Mouse (Mus musculus) kidney, embryonic 16.5 days (tissue): Measurements from ENCODE around the gene Dtx3. TPM values are rescaled to one million over a fixed set of nuclear protein-coding genes. Genes with fewer than 3 reads are reported as not detected.

Experiments used
- ATAC-seq: fragments of 200-750 bp; cut with Nextera tagmentation; 2 replicates; pipeline ENCODE4 v1.8.0; 2017; ENCODE audit warnings: moderate TSS enrichment; ENCODE audit not compliant: low FRiP score, low TSS enrichment
- H3K27ac ChIP-seq: fragments of 300-500 bp; sonication (generic); 2 replicates; pipeline ENCODE4 v1.5.1; 2014; ENCODE audit warnings: low read length
- H3K27me3 ChIP-seq: fragments of 300-500 bp; sonication (generic); 2 replicates; pipeline ENCODE4 v1.6.1; 2014; ENCODE audit warnings: low read length, control low read depth, mixed read lengths; ENCODE audit not compliant: insufficient read depth
- H3K36me3 ChIP-seq: fragments of 300-500 bp; sonication (generic); 2 replicates; pipeline ENCODE4 v1.6.1; 2014; ENCODE audit warnings: low read length, control low read depth, mixed read lengths; ENCODE audit not compliant: insufficient read depth
- H3K4me1 ChIP-seq: fragments of 300-500 bp; sonication (generic); 2 replicates; pipeline ENCODE4 v1.6.1; 2014; ENCODE audit warnings: low read length, control low read depth, mixed read lengths; ENCODE audit not compliant: insufficient read depth
- H3K4me2 ChIP-seq: fragments of 300-500 bp; sonication (generic); replicated peaks from 2 replicates; pipeline ENCODE4 v1.6.1; 2014; ENCODE audit warnings: low read depth, low read length
- H3K4me3 ChIP-seq: fragments of 300-500 bp; sonication (generic); 2 replicates; pipeline ENCODE4 v1.5.1; 2014; ENCODE audit warnings: mild to moderate bottlenecking, low read length
- H3K9ac ChIP-seq: fragments of 300-500 bp; sonication (generic); replicated peaks from 2 replicates; pipeline ENCODE4 v1.6.1; 2014; ENCODE audit warnings: low read length
- H3K9me3 ChIP-seq: fragments of 300-500 bp; sonication (generic); 2 replicates; pipeline ENCODE4 v1.6.1; 2016; ENCODE audit warnings: low read length, control low read depth
- WGBS: fragments of 180-500 bp; shearing (Covaris S2); extraction: QIAGEN DNeasy Blood & Tissue Kit; methylation state at CpG from one replicate; pipeline ENCODE4 v1.1.7; 2014; 5-methylcytosine and 5-hydroxymethylcytosine counted together
- polyA plus RNA-seq: library from polyadenylated mRNA; unstranded; fragments of >200 nt; fragmentation: Nextera tagmentation; extraction: Ambion mirVana; gene quantifications from 2 replicates; pipeline ENCODE4 v1.2.1, GENCODE M21; 2015

Dtx3 gene
- polyA plus RNA-seq, 1 experiment from 2014 or later: 115 TPM

DNA sequence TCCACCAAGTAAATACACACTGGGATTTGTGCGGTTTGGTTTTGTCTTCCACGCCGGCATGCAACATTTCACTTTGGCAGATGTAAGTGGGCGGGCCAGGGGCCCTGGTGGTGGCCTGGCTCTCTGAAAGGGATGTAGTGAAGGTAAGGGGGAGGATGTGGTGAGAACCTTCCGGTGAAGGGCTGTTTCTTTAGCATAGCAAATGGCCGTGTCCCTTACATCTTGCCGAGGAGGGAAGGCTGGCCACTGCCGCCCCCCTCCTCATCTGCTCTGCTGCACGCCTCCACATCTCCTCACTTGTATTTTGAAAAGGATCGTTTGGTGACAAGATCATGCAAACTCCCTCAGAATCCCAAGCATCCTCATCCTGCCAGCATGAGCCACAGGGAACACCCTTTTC lies 30.2 kb upstream of the Dtx3 start:
- no peaks in the 10 kb centered on the region for H3K36me3 ChIP-seq
- no peak for ATAC-seq
- H3K9ac ChIP-seq: no peak overlapping the region
- no peak overlapping the region for H3K4me2 ChIP-seq
- H3K4me1 ChIP-seq: no peaks in the 10 kb centered on the region; the same call in 1 of the 2 replicates
- no peak overlapping the region for H3K4me3 ChIP-seq
- no peaks in the 10 kb centered on the region for H3K27me3 ChIP-seq
- 13% methylated on average over 10 of the region's 10 CpGs for WGBS
- H3K9me3 ChIP-seq: no peaks in the 10 kb centered on the region
- H3K27ac ChIP-seq: no peak overlapping the region

DNA sequence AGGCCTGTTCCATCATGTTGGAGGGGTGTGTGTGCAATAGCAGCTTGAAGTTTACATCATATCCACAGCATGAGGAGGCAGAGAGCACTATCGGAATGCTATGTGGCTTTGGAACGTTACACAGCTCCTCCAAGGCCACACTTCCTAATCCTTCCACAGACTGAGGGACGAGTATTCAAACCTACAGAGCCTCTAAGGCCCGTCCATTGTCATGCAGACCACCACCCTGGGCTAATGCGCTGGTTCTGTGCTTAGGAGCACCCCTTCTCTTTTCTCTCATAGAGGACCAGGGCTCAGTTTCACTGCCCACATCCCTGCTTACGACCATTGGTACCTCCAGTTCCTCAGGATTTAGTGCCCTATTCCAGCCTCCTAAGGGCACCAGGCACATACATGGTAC lies 29.7 kb upstream of the Dtx3 start:
- no peak overlapping the region for H3K4me3 ChIP-seq
- H3K9me3 ChIP-seq: 0 out of 2 replicates have a peak, but pooled peaks cover 4% of the 10 kb centered on the region
- 47% methylated on average over 6 of the region's 6 CpGs for WGBS
- no peak overlapping the region for H3K27ac ChIP-seq
- no peaks in the 10 kb centered on the region for H3K36me3 ChIP-seq
- H3K27me3 ChIP-seq: no peaks in the 10 kb centered on the region
- no peak for ATAC-seq
- no peak overlapping the region for H3K4me2 ChIP-seq
- H3K9ac ChIP-seq: no peak overlapping the region
- H3K4me1 ChIP-seq: no peaks in the 10 kb centered on the region; the same call in 1 of the 2 replicates

DNA sequence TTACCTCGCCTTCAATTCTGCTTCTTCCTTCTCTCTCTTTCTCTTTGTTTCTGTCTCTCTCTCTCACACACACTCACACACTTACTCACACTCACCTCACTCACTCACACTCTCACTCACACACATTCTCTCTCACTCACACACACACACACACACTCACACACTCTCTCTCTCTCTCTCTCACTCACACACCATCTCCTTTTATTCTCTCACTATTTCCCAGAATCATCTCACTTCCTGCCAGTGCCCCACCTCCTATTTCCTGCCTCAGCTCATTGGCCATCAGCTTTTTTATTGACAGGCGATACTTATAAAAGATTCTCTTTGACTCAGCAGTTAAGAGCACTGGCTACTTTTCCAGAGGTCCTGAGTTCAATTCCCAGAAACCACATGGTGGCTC lies 22.8 kb upstream of the Dtx3 start:
- Histone ChIP-seq H3K27ac (no peak overlapping the region), H3K9me3 (0 out of 2 replicates have a peak, but pooled peaks cover 4% of the 10 kb centered on the region), H3K4me3 (no peak overlapping the region), H3K9ac (no peak overlapping the region), H3K4me1 (no peaks in the 10 kb centered on the region), H3K27me3 (no peaks in the 10 kb centered on the region), H3K4me2 (no peak overlapping the region), H3K36me3 (no peaks in the 10 kb centered on the region)
- ATAC-seq: no peak
- 91% methylated on average over 2 of the region's 2 CpGs for WGBS

DNA sequence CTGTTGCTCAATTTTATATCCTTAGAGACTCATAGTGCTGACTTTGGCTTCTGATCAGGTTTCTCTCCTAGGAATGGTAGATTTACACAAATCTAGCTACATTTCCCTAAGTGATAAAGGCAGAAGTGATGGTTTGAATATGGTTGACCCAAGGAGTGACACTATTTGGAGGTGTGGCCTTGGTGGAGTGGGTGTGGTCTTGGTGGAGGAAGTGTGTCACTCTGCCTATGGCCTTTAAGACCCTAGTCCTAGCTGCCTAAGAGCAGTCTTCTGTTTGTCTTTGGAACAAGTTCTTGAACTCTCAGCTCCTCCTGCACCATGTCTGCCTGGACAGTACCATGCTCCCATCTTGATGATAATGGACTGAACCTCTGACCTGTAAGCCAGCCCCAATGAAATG lies 21.6 kb upstream of the Dtx3 start:
- Histone ChIP-seq H3K27ac (no peak overlapping the region), H3K27me3 (no peaks in the 10 kb centered on the region), H3K36me3 (no peaks in the 10 kb centered on the region), H3K4me2 (no peak overlapping the region), H3K9ac (no peak overlapping the region), H3K4me1 (no peaks in the 10 kb centered on the region), H3K4me3 (no peak overlapping the region), H3K9me3 (0 out of 2 replicates have a peak, but pooled peaks cover 4% of the 10 kb centered on the region)
- ATAC-seq: no peak

DNA sequence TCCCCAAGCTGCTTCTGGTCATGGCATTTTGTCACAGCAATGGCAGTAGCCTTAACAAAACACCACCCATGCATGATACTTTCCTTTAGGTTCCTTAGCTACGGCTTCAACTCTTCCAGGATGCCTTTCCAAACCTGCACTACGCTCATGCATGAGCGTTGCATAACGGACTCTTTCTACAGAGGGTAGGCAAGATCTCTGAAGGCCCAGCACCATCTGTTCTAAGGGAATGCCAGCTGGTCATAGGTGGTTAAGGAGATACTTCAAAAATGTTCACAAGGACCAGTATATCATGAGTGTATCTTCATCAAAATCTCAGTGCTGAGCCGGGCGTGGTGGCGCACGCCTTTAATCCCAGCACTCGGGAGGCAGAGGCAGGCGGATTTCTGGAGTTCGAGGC lies 20.9 kb upstream of the Dtx3 start:
- no peak overlapping the region for H3K4me2 ChIP-seq
- 0 out of 2 replicates have a peak, but pooled peaks cover 4% of the 10 kb centered on the region for H3K9me3 ChIP-seq
- no peak for ATAC-seq
- no peak overlapping the region for H3K4me3 ChIP-seq
- H3K4me1 ChIP-seq: no peaks in the 10 kb centered on the region
- no peak overlapping the region for H3K9ac ChIP-seq
- 95% methylated on average over 11 of the region's 11 CpGs for WGBS
- no peaks in the 10 kb centered on the region for H3K27me3 ChIP-seq
- no peak overlapping the region for H3K27ac ChIP-seq
- no peaks in the 10 kb centered on the region for H3K36me3 ChIP-seq

DNA sequence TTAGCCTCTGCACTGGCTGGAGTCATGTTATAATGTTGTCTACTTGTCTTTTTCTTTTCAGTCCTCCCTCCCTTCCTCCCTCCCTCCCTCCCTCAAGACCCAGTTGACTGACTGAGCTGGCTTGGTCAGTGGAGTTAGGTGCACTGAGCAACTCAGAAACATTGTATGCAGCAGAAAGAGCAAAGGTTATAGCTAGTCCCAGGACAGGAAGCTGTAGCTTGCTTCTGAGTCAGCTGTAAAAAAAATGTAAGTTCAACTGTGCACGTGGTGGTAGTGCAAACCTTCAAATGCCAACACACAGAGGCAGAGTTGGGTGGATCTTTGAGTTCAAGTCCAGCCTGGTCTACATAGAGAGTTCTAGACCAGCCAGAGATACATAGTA lies 18.9 kb upstream of the Dtx3 start:
- 40% methylated on average over 1 of the region's 1 CpGs for WGBS
- ATAC-seq: no peak

DNA sequence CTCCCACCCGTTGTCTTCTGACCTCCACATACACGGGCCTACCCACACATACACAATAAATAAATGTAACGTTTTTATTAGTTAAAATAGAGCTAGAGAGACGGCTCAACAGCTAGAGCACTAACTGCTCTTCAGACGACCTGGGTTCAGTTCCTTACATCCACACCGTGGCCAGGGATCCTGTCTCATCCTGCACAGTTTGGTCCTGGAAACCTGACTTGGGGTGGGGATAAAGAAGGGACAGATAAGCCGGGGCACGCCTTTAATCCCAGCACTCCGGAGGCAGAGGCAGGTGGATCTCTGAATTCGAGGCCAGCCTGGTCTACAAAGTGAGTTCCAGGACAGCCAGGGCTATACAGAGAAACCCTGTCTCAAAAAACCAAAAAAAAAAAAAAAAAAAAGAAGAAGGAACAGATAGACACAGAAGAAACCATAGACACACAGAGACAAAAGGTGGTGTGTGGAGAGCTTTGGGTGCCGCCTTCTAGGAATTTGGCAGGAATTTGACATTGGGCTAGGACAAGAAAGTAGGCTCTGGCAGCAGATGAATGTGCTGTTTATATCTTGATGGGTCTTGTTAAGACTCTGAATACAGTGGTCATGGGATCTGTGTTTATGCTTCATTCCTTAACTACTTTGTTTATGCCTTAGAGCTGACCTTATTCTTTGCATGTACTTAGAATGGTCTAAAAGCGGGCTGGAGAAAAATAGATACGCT lies 18.3 kb upstream of the Dtx3 start:
- Histone ChIP-seq H3K36me3 (no peaks in the 10 kb centered on the region), H3K9me3 (no peaks in the 10 kb centered on the region), H3K27me3 (no peaks in the 10 kb centered on the region), H3K4me3 (no peak overlapping the region), H3K4me1 (peaks cover 12% of the 10 kb centered on the region), H3K9ac (no peak overlapping the region), H3K4me2 (no peak overlapping the region), H3K27ac (no peak overlapping the region)
- ATAC-seq: no peak
- WGBS: 71% methylated on average over 13 of the region's 13 CpGs

More for the DNA sequence above, 18.9 kb upstream of the Dtx3 start:
- Histone ChIP-seq H3K27me3 (no peaks in the 10 kb centered on the region), H3K9ac (no peak overlapping the region), H3K4me2 (no peak overlapping the region), H3K4me3 (no peak overlapping the region), H3K36me3 (no peaks in the 10 kb centered on the region), H3K27ac (no peak overlapping the region), H3K9me3 (no peaks in the 10 kb centered on the region), H3K4me1 (peaks cover 12% of the 10 kb centered on the region)

DNA sequence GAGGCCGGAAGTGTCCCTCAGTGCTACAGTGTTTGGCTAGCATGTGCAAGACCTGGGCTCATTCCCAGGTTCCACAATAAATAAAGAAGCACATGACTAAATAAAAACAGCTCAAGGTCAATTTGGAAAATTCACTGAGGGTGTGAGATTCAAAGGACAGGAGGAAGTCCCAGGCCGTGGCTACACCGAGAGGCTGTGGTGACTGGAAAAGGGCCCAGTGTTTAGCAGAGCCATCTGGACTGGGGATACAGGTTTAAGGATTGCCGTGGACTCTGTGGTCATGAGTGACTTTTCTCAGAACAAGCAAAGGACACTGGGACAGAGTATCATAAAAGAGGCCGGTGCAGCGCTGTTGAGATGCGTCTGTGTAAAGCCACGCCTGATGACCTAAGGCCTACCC lies 17.7 kb upstream of the Dtx3 start:
- Histone ChIP-seq H3K4me1 (peaks cover 12% of the 10 kb centered on the region), H3K27me3 (no peaks in the 10 kb centered on the region), H3K9ac (no peak overlapping the region), H3K27ac (no peak overlapping the region), H3K36me3 (peaks cover 5% of the 10 kb centered on the region), H3K4me3 (no peak overlapping the region), H3K9me3 (no peaks in the 10 kb centered on the region), H3K4me2 (no peak overlapping the region)
- WGBS: 83% methylated on average over 8 of the region's 8 CpGs
- ATAC-seq: no peak

DNA sequence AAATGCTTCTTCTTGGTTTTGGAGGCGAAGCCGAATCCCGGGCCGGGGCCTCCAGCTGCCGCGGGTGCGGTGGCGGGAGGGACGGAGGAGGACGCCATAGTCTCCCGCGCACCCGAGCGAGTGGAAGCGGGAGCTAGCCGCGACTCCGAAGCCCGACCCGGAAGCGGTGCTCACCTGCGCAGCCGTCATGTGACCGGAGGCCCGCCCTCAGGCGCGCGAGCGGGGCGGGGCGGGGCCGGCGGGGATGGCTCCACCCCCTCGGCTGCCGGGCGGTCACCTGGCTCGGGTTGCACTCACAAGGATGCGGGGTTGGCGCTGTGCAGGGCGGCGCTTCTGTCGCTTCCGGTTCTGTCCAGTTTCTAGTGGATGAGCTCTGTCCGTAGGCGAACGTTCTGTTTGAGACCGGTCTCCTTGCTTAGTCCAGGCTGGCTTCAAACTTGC lies 15.9 kb upstream of the Dtx3 start, which contains the start of gene Pip4k2c:
Pip4k2c (minus strand) TSS at position 172 of the 441 bp plus-strand sequence.
- peak; percentile 97 for ATAC-seq
- Histone ChIP-seq H3K36me3 (peaks cover 7% of the 10 kb centered on the region), H3K4me2 (peak within 1 kb of the TSS; percentile 87), H3K9me3 (no peaks in the 10 kb centered on the region), H3K4me3 (peak within 1 kb of the TSS; percentile 77), H3K4me1 (peaks cover 12% of the 10 kb centered on the region), H3K9ac (peak within 1 kb of the TSS; percentile 88), H3K27ac (peak within 1 kb of the TSS; percentile 93), H3K27me3 (no peaks in the 10 kb centered on the region)
- under 1% methylated on average over 47 of the region's 47 CpGs for WGBS

DNA sequence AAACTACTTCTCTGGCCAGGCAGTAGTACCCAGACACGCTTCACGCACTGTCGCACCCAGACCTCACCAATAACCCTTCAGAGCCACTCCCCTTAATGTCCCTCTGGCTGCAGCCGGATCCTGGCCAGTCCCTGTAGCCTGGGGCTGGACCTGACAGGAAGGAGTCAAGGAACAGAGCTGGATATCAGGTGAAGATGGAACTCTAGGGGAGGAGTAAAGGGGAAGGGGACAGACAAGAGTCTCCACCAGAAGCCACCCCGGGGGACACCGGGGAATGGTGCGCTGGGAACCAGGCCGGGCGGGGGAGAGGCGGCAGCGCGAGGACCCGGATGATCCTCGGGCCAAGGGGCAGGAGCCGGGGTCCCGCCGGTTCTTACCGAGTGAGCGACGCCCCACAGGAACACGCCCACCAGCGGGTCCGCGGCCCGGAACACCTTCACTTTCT lies 15.5 kb upstream of the Dtx3 start:
- Histone ChIP-seq H3K27me3 (no peaks in the 10 kb centered on the region), H3K9me3 (no peaks in the 10 kb centered on the region), H3K9ac (peak overlapping the region; percentile 88), H3K36me3 (peaks cover 8% of the 10 kb centered on the region), H3K4me1 (peaks cover 12% of the 10 kb centered on the region), H3K4me2 (peak overlapping the region; percentile 87), H3K27ac (peak overlapping the region; percentile 93), H3K4me3 (peak overlapping the region; percentile 77)
- WGBS: under 1% methylated on average over 24 of the region's 25 CpGs
- peak; percentile 93 for ATAC-seq
